Mouse (Mus musculus) kidney, embryonic 16.5 days (tissue): ENCODE results near the gene Traf2. TPM values are rescaled to one million over a fixed set of nuclear protein-coding genes. Genes with fewer than 3 reads are reported as not detected.

Experiments
- polyA plus RNA-seq: library from polyadenylated mRNA; unstranded; fragments of >200 nt; fragmentation: Nextera tagmentation; extraction: Ambion mirVana; gene quantifications from 2 replicates; pipeline ENCODE4 v1.2.1, GENCODE M21; 2015

The Traf2 gene
- polyA plus RNA-seq, 1 experiment from 2014 or later: 43.6 TPM

Other genes starting within 250 kb of the Traf2 start
- 0.22 and 0.60 TPM in 2 replicates for gene Grin1, start 227.8 kb downstream of the Traf2 start, polyA plus RNA-seq
- 53.7 and 57.5 TPM in 2 replicates for gene Man1b1, start 214.6 kb downstream of the Traf2 start, polyA plus RNA-seq
- 32.8 and 33.2 TPM in 2 replicates for gene Dpp7, start 190.6 kb downstream of the Traf2 start, polyA plus RNA-seq
- gene Uap1l1, start 181.3 kb downstream of the Traf2 start, polyA plus RNA-seq: 38.9 and 49.2 TPM in 2 replicates
- 39.3 and 41.2 TPM in 2 replicates for gene Sapcd2, start 174.6 kb downstream of the Traf2 start, polyA plus RNA-seq
- 5.5 and 6.4 TPM in 2 replicates for gene Entpd2, start 151.1 kb downstream of the Traf2 start, polyA plus RNA-seq
- gene Npdc1, start 147.6 kb downstream of the Traf2 start, polyA plus RNA-seq: 52.4 and 58.3 TPM in 2 replicates
- not detected in 2 replicates for gene Fut7, start 123.7 kb downstream of the Traf2 start, polyA plus RNA-seq
- 12.7 and 14.3 TPM in 2 replicates for gene Abca2, start 118.2 kb downstream of the Traf2 start, polyA plus RNA-seq
- 3.9 and 8.5 TPM in 2 replicates for gene Clic3, start 90.1 kb downstream of the Traf2 start, polyA plus RNA-seq
- gene Paxx, start 85.8 kb downstream of the Traf2 start, polyA plus RNA-seq: 33.8 and 35.9 TPM in 2 replicates
- gene Ptgds, start 76.9 kb downstream of the Traf2 start, polyA plus RNA-seq: 1.8 and 4.7 TPM in 2 replicates
- gene Lcn12, start 53.0 kb downstream of the Traf2 start, polyA plus RNA-seq: not detected in 2 replicates
- 105 and 115 TPM in 2 replicates for gene Fbxw5, start 46.2 kb downstream of the Traf2 start, polyA plus RNA-seq
- 9.5 and 9.6 TPM in 2 replicates for gene C8g, start 45.2 kb downstream of the Traf2 start, polyA plus RNA-seq
- gene Edf1, start 10.9 kb upstream of the Traf2 start, polyA plus RNA-seq: 372 and 373 TPM in 2 replicates
- 12.2 and 14.7 TPM in 2 replicates for gene Mamdc4, start 27.9 kb upstream of the Traf2 start, polyA plus RNA-seq
- gene Phpt1, start 28.3 kb upstream of the Traf2 start, polyA plus RNA-seq: 193 and 206 TPM in 2 replicates
- gene Ajm1, start 34.8 kb upstream of the Traf2 start, polyA plus RNA-seq: 0.18 and 0.22 TPM in 2 replicates
- 69.8 and 73.9 TPM in 2 replicates for gene Rabl6, start 61.6 kb upstream of the Traf2 start, polyA plus RNA-seq
- gene Ccdc183, start 70.7 kb upstream of the Traf2 start, polyA plus RNA-seq: 0.27 and 0.33 TPM in 2 replicates
- gene Tmem141, start 75.1 kb upstream of the Traf2 start, polyA plus RNA-seq: 36.1 and 37.6 TPM in 2 replicates
- gene Fcna, start 81.1 kb upstream of the Traf2 start, polyA plus RNA-seq: 2.6 and 3.2 TPM in 2 replicates
- gene Lcn8, start 106.2 kb upstream of the Traf2 start, polyA plus RNA-seq: not detected in 2 replicates
- not detected in 2 replicates for gene Lcn5, start 111.0 kb upstream of the Traf2 start, polyA plus RNA-seq
- not detected in 2 replicates for gene Lcn6, start 129.8 kb upstream of the Traf2 start, polyA plus RNA-seq
- gene Lcn10, start 135.8 kb upstream of the Traf2 start, polyA plus RNA-seq: not detected in 2 replicates
- 0.24 TPM in 1 of 2 replicates, not detected in the other for gene Obp2a, start 153.1 kb upstream of the Traf2 start, polyA plus RNA-seq
- gene Bmyc, start 159.8 kb upstream of the Traf2 start, polyA plus RNA-seq: 89.0 and 91.6 TPM in 2 replicates
- gene Obp2b, start 190.1 kb upstream of the Traf2 start, polyA plus RNA-seq: not detected in 2 replicates
- gene Lcn3, start 218.6 kb upstream of the Traf2 start, polyA plus RNA-seq: not detected in 2 replicates
- not detected in 2 replicates for gene Lcn11, start 230.1 kb upstream of the Traf2 start, polyA plus RNA-seq
- gene Gm13539, start 235.3 kb upstream of the Traf2 start, polyA plus RNA-seq: not detected in 2 replicates